Mouse (Mus musculus) liver, postnatal 0 days (tissue): Measurements from ENCODE around the gene Lrrc59. TPM values are rescaled to one million over a fixed set of nuclear protein-coding genes. Genes with fewer than 3 reads are reported as not detected.

Experiments
- ATAC-seq: fragments of 200-750 bp; cut with Nextera tagmentation; 2 replicates; pipeline ENCODE4 v1.8.0; 2017; ENCODE audit warnings: mild to moderate bottlenecking, moderate library complexity
- DNase-seq: peaks from one replicate; pipeline ENCODE4 v3.0.0-alpha.2; 2016
- H3K27ac ChIP-seq: fragments of 300-500 bp; sonication (generic); 2 replicates; pipeline ENCODE4 v1.5.1; 2014; ENCODE audit warnings: antibody characterized with exemption, moderate library complexity, mild to moderate bottlenecking, low read depth
- H3K27me3 ChIP-seq: fragments of 300-500 bp; sonication (generic); 2 replicates; pipeline ENCODE4 v1.6.1; 2014; ENCODE audit warnings: low read length, control low read depth, mixed read lengths; ENCODE audit not compliant: insufficient read depth
- H3K36me3 ChIP-seq: fragments of 300-500 bp; sonication (generic); replicated peaks from 2 replicates; pipeline ENCODE4 v1.6.1; 2014; ENCODE audit warnings: mild to moderate bottlenecking, control low read depth, low read length, moderate library complexity, mixed read lengths; ENCODE audit not compliant: insufficient read depth
- H3K4me1 ChIP-seq: fragments of 300-500 bp; sonication (generic); 2 replicates; pipeline ENCODE4 v1.6.1; 2014; ENCODE audit warnings: antibody characterized with exemption, mild to moderate bottlenecking, control low read depth; ENCODE audit not compliant: insufficient read depth
- H3K4me2 ChIP-seq: fragments of 300-500 bp; sonication (generic); 2 replicates; pipeline ENCODE4 v1.6.1; 2014; ENCODE audit warnings: low read depth, mild to moderate bottlenecking, low read length, moderate library complexity, mixed read lengths
- H3K4me3 ChIP-seq: fragments of 300-500 bp; sonication (generic); 2 replicates; pipeline ENCODE4 v1.5.1; 2014; ENCODE audit warnings: low read depth, low read length
- H3K9ac ChIP-seq: fragments of 300-500 bp; sonication (generic); replicated peaks from 2 replicates; pipeline ENCODE4 v1.6.1; 2014; ENCODE audit warnings: mild to moderate bottlenecking, moderate library complexity
- H3K9me3 ChIP-seq: fragments of 300-500 bp; sonication (generic); 2 replicates; pipeline ENCODE4 v1.6.1; 2016; ENCODE audit warnings: mild to moderate bottlenecking, control low read depth, low read length, mixed read lengths
- CTCF ChIP-seq: sonication (generic); IDR thresholded peaks from 2 replicates; pipeline ENCODE4 v1.5.1; 2016; ENCODE audit warnings: antibody characterized with exemption, low read depth
- EP300 ChIP-seq: IDR thresholded peaks from 2 replicates; pipeline ENCODE4 v1.6.1; 2016; ENCODE audit warnings: antibody characterized with exemption, low read depth, mild to moderate bottlenecking
- WGBS: fragments of 180-500 bp; shearing (Covaris S2); extraction: QIAGEN DNeasy Blood & Tissue Kit; methylation state at CpG from one replicate; pipeline ENCODE4 v1.1.7; 2014; ENCODE audit not compliant: insufficient replicate concordance; 5-methylcytosine and 5-hydroxymethylcytosine counted together
- polyA plus RNA-seq: library from polyadenylated mRNA; unstranded; fragments of >200 nt; fragmentation: Nextera tagmentation; extraction: Ambion mirVana; gene quantifications from 2 replicates; pipeline ENCODE4 v1.2.1, GENCODE M21; 2015

The Lrrc59 gene
- 51.7 and 57.0 TPM in 2 replicates for polyA plus RNA-seq

- Histone ChIP-seq H3K9me3 (no peaks in the 10 kb centered on the region), H3K36me3 (peaks cover 25% of the 10 kb centered on the region), H3K9ac (peak within 1 kb of the TSS; percentile 86), H3K27me3 (no peaks in the 10 kb centered on the region), H3K4me2 (peak within 1 kb of the TSS; percentile 88), H3K4me1 (peaks cover 10% of the 10 kb centered on the region), H3K4me3 (peak within 1 kb of the TSS; percentile 85), H3K27ac (peak within 1 kb of the TSS; percentile 80)
- DNase-seq, result peak; percentile 96
- peak; percentile 93 for ATAC-seq
- TF ChIP-seq CTCF (peak; percentile 99), EP300 (no peak)
- 4% methylated on average over 39 of the region's 41 CpGs for WGBS
These were observed at the start of gene Lrrc59 for GRCm38 (mm10) chr11:94629199-94629883. Gene Lrrc59, plus strand, starts transcription at chr11:94629767.

- no peaks in the 10 kb centered on the region for H3K4me1 ChIP-seq
- DNase-seq (no peak), ATAC-seq (no peak)
- H3K4me2 ChIP-seq, result no peak overlapping the region
- H3K27ac ChIP-seq, result no peak overlapping the region
- no peaks in the 10 kb centered on the region for H3K27me3 ChIP-seq
- H3K4me3 ChIP-seq, result no peak overlapping the region
- H3K9ac ChIP-seq, result no peak overlapping the region
- TF ChIP-seq EP300 (no peak), CTCF (no peak)
- WGBS, result 68% methylated on average over 5 of the region's 5 CpGs
- H3K9me3 ChIP-seq, result no peaks in the 10 kb centered on the region
- H3K36me3 ChIP-seq, result no peaks in the 10 kb centered on the region; the same call in 1 of the 2 replicates
These were observed 49.3 kb upstream of the Lrrc59 start for GRCm38 (mm10) chr11:94580111-94580740.

GRCm38 (mm10) chr11:94585091-94585490 lies 44.5 kb upstream of the Lrrc59 start:
- WGBS, result 85% methylated on average over 9 of the region's 9 CpGs
- Histone ChIP-seq H3K4me2 (no peak overlapping the region), H3K27me3 (no peaks in the 10 kb centered on the region)

GRCm38 (mm10) chr11:94587511-94587910 lies 42.1 kb upstream of the Lrrc59 start:
- Histone ChIP-seq H3K27ac (no peak overlapping the region), H3K27me3 (no peaks in the 10 kb centered on the region), H3K36me3 (no peaks in the 10 kb centered on the region), H3K4me1 (peaks cover 8% of the 10 kb centered on the region; the same call in 1 of the 2 replicates), H3K4me2 (no peak overlapping the region), H3K9ac (no peak overlapping the region), H3K9me3 (no peaks in the 10 kb centered on the region), H3K4me3 (no peak overlapping the region)
- ATAC-seq (no peak), DNase-seq (no peak)
- 73% methylated on average over 6 of the region's 6 CpGs for WGBS
- TF ChIP-seq EP300 (no peak), CTCF (no peak)

More at GRCm38 (mm10) chr11:94585091-94585490, 44.5 kb upstream of the Lrrc59 start:
- no peak for DNase-seq
- Histone ChIP-seq H3K4me3 (no peak overlapping the region), H3K9me3 (no peaks in the 10 kb centered on the region), H3K4me1 (peaks cover 3% of the 10 kb centered on the region; the same call in 1 of the 2 replicates), H3K36me3 (no peaks in the 10 kb centered on the region), H3K9ac (no peak overlapping the region), H3K27ac (no peak overlapping the region)
- no peak for ATAC-seq
- TF ChIP-seq CTCF, result no peak
- no peak for TF ChIP-seq EP300

- H3K4me1 ChIP-seq, result peaks cover 4% of the 10 kb centered on the region; the same call in 1 of the 2 replicates
- DNase-seq (peak; percentile 64), ATAC-seq (no peak)
- no peak overlapping the region for H3K9ac ChIP-seq
- no peaks in the 10 kb centered on the region for H3K36me3 ChIP-seq
- H3K27me3 ChIP-seq, result no peaks in the 10 kb centered on the region
- H3K27ac ChIP-seq, result no peak overlapping the region
- H3K4me2 ChIP-seq, result no peak overlapping the region
- H3K9me3 ChIP-seq, result no peaks in the 10 kb centered on the region
- 59% methylated on average over 7 of the region's 7 CpGs for WGBS
- TF ChIP-seq EP300 (no peak), CTCF (no peak)
- H3K4me3 ChIP-seq, result no peak overlapping the region
These were observed 33.2 kb upstream of the Lrrc59 start for GRCm38 (mm10) chr11:94596311-94596852.

GRCm38 (mm10) chr11:94597319-94597718 lies 32.2 kb upstream of the Lrrc59 start:
- H3K36me3 ChIP-seq, result no peaks in the 10 kb centered on the region
- 69% methylated on average over 4 of the region's 4 CpGs for WGBS
- ATAC-seq, result no peak
- no peak overlapping the region for H3K4me3 ChIP-seq
- H3K4me1 ChIP-seq, result peaks cover 10% of the 10 kb centered on the region
- H3K9ac ChIP-seq, result no peak overlapping the region
- H3K27ac ChIP-seq, result no peak overlapping the region; the same call in 1 of the 2 replicates
- no peaks in the 10 kb centered on the region for H3K9me3 ChIP-seq
- peak; percentile 42 for DNase-seq
- H3K27me3 ChIP-seq, result no peaks in the 10 kb centered on the region
- H3K4me2 ChIP-seq, result no peak overlapping the region
- TF ChIP-seq CTCF, result no peak
- no peak for TF ChIP-seq EP300
